Mouse (Mus musculus) 416B (cell line): ENCODE measurements at regions not wholly inside any gene's neighbourhood (a gene's known extent, or its start where the extent isn't known, plus 50 kb on each side); places are given as distances from the start of the nearest gene placed in this dataset.
A peak's percentile ranks its signal among the peaks of the same experiment; 100 is the strongest.

Experiments used
- DNase-seq: peaks from one replicate; pipeline ENCODE4 v3.0.0; 2011; ENCODE audit warnings: low read depth

DNA sequence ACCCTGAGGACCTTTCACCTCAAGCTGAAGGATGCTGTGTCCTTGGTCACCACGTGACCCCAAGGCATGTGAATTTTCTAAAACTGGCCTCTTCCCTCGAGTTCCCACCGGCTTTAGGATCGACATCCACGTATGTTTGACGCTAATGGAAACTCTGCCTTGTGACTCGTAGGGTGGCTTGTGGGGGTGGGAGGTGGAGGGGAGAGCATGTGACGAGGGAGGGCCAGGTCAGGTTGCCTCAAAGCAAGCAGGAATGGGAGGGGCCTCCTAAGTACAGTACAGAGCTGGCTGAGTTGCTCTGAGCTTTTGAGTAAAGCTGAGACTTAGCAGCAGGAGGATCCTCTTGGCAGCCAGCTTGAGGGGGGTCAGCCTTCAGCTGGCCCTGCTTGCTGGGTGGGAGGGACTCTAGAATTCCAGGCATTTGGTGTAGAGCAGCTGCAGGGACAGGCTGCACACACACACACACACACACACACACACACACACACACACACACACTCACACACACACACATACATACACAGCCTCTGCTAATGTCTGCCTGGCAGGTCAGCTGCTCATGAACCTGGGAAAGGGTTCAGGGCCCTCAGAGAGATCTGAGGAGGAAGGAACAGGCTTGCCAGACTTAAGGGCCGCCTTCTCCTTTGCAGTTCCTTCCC, 78.5 kb downstream of the Sik1 start:
- DNase-seq: no peak

DNA sequence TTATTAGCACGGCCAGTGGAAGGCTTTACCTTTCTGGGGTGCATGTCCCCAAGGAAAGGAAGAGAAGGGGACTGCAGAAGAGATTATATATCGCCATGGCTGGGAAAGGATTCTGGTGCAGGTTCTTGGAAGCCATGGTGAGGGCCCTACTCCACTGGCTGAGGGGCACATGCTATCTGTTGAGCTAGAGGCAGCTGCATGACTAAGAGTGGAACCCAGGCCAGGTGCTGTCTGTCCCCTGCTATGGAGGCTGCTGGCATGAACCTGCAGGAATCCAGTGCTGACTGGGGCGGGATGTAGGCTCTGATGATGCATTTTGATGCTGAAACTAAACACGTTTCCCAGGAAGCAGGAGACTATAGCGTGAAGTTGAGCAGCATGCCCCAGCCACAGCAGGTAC, 77.9 kb downstream of the Sik1 start:
- no peak for DNase-seq

DNA sequence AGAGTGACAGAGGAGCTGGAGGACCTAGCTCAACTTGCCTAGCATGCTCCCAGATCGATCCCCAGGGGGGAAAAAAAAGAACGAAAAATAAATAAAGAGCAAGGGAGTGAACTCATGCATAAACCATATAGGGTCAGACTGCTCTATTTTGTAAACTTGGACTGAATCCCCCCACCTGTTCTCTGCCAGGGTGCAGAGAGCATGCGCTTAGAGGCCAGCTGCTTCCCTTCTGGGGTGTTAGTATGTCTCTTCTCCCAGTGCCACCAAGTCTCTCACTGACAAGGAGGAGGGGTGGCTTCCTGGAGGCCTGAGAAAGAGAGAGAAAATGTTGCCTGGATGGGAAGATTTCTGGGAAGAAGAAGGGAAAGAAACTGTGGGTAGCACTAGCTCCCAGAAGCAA, 76.1 kb downstream of the Sik1 start:
- DNase-seq: no peak

DNA sequence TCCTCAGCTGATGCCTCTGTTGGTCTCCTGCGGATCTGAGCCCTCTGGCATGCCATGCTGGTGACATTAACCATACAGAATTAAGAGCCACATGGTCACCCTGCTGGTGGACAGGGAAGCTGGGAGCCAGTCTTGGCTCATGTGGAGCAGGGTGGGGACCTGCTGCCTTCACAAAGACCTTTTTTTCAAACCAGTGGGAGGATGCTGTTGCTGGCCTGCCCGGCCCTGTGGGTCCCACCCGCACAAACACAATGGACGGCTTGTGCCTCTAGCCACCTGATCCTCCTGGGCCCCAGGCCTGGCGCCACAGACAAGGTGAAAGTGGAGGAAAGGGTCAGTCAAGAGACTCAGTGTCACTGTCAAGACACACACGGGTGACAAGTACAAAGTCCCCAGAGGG, 73.4 kb downstream of the Sik1 start:
- no peak for DNase-seq

DNA sequence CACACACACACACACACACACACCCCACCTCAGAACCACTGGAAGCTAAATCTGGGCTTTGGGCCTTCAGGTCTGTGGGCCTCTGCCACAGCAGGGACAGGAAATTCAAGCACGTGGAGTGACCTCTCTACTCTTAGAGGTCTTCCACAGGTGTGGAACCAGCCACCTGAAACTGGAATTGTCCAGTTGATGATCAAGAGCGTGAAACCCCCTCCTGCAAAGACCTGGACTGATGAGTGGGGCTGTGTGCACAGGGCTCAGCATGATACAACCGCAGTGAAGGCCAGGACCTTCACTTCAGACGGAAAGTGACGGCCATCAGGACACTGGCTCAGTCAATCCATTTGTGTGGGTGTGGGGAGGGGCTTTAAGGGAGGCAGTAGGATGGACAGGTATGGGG, 72.5 kb downstream of the Sik1 start:
- no peak for DNase-seq

DNA sequence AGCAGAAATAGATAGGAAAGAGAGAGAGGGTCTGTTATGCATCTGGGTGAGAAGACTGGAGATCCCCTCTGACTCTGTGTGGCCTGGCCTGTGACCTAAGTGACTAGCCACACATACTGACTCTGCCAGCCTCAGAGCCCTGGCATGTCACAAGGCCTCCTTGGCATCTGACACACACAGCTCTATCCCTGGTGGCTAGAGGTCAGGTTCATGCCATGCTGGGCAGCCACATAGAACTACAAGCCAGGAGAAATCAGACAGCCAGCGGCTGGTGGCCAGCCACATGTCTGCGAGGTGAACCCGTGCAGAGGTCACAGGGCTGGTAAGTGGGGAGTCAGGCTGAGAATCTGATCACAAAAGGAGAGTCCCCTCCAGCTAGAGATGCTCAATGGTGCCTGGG, 67.3 kb downstream of the Sik1 start:
- peak; percentile 28 for DNase-seq

DNA sequence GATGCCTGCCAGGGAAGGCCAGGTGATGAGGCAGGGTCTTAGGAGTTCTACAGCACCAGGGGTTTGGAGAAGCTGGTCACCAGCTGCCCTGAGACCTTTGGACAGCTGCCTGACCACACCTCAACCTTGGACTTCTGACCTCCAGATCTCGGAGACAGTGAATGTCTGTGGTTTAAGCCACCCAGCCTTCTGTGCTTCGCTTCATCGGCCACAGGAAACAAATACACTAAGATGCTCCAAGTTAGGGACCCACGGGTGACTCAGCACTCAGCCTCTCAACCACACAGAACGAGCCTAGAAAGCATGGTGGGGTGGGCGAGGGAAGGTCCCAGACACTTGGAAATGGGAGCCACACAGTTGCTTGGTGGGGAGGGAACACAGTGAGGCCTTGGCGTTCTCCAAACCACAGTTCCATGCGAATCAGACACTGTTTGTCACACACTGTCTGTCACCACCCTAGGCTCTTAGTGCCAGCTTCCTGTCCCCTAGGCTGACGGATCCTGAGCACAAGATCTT, 66.5 kb downstream of the Sik1 start:
- peak; percentile 85 for DNase-seq

DNA sequence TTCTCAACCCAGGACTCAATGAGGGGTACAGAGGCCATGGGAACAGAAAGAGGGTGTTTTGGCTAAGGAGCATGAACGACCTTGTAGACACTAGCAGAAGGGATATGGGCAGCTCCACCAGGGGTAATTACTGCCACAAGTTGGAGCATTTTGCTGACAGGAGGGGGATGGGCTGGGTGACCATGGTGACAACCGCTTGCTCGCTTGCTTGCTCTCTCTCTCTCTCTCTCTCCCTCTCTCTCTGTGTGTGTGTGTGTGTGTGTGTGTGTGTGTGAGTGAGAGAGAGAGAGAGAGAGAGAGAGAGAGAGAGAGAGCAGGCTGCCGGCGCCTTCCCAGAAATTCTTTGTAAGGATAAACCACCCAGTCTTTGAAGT, 65.7 kb downstream of the Sik1 start:
- DNase-seq: peak; percentile 47

DNA sequence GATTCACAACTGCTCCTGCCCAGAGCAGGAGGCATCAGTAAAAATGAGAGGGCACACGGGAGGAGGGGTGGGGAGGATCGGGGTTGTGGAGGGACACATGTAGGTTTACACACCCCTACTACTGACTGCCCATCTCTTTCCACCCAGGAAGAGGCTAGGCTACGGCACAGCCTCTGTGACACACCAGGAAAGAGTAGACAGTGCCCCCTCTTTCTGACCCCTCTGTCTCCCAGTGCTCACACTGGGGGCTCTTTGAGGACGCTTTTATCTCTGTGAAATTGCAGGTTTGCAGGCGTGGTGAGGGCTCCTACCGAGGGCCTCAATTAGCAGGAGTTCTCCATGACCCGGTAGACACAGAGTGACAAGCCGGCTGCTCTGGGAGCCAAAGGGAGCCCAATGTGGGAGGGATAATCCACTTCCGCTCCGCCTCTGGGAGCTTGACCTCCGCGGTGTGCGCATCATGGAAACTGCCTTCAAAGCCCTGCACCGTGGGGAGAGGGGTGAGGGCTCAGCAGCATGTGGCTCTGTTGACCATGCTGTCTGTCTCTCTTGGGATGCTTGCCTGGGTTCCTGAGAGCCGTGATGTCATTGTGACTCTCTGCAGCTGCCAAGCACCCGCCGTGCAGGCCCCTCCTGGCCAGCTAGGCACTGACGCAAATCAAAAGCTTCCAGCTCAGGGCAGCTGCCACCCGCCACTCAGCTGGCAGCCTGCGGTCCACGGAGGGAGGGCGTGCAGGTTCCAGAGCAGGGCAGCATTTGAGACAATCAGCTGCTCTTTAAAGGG, 65.1 kb downstream of the Sik1 start:
- no peak for DNase-seq

DNA sequence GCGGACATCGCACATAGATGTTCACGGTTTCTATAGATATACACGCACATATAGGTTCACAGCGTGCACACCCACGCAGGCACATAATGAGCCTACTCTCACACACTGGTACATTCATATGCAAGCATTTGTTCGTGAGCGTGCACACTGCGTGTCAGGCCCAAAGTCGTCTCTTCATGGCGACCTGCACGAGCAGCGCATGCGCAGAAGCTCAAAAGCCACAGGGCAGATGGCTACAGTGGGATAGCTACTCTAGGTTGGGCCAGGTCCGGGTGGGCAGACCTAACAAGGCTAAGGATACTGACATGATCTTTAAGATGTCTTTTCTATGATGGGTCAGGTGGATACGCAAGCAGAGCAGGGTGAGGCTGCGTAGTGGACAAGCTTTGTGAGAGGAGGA, 63.9 kb downstream of the Sik1 start:
- no peak for DNase-seq

DNA sequence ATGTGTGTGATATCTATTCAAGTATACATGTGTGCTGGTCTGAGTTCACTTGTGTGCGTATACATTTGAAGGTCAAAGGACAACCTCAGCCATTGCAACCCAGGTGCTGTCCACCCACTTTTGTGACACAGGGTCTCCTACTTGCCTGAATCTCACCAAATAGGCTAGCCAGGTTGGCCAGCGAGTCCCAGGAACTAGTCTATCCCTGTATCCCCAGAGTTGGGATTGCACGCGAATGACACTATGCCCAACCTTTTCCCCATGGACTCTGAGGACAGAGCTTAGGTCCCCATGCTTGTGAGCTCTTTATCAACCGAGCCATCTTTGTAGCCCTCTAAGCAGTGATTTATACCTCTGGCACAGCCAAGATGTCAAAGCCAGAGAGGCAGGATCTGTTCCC, 62.6 kb downstream of the Sik1 start:
- no peak for DNase-seq

DNA sequence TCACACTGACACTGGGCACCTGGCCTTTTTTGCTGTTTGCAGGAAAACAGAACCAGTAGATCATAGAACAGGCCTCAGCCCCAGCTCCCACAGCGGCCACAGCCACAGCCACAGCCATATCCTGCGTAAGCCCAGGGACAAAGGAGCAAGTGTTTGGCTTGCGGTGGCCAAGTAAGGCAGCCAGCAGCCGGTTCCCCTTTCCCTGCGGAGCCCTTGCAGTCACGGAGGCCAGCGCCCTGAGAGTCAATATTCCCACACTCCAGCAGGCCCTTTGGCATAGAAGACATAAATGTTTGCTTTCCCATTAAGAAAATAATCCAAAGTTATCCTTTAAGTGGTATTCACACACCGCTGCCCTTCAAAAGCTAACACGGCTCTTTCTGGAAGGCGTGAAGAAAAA, 62.1 kb downstream of the Sik1 start:
- DNase-seq: peak; percentile 55

DNA sequence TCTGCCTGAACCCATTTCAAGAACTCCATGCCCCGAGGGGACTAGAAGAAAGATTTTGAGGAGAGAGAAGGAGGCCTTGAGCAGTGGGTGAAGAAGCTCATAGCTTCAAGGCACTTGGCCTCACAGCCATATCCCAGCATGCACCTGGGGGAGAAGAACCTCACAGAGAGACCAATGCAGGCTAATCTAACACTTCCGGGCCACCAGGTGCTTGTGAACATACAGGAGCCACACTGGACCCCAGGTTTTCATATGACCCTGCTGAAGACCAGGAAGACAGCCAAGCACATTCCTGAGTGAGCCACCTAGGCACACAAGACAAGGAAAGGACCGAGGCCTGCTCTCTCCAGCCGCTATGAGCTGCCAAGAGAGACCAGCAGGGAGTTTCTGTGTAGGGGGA, 61.6 kb downstream of the Sik1 start:
- no peak for DNase-seq
